Comparison of ENCODE assay signal across 8 mouse cellular contexts in genomic region chr15:77305852-77306546, GRCm38 (mm10). TPM values are rescaled to one million over a fixed set of nuclear protein-coding genes. Genes with fewer than 3 reads are reported as not detected.
DNase-seq lines count a peak whose midpoint lies in the region; ATAC-seq lines count a peak whose summit lies in the region.

No protein-coding gene starts in this region.

- H3K36me3 ChIP-seq in hindbrain, embryonic 12.5 days, result no peaks in the 10 kb centered on the region
- H3K36me3 ChIP-seq in midbrain, embryonic 12.5 days, result no peaks in the 10 kb centered on the region

- peak; percentile 65 for ATAC-seq in hindbrain, embryonic 12.5 days (ENCODE audit: low FRiP score)
- peak; percentile 53 for ATAC-seq in midbrain, embryonic 12.5 days (ENCODE audit: low FRiP score, low read depth)

- peak overlapping the region; percentile 96 for H3K4me3 ChIP-seq in hindbrain, embryonic 12.5 days
- H3K4me3 ChIP-seq in midbrain, embryonic 12.5 days, result peak overlapping the region; percentile 93

- under 1% methylated on average over 49 of the region's 54 CpGs for WGBS in hindbrain, embryonic 12.5 days
- WGBS in midbrain, embryonic 12.5 days, result under 1% methylated on average over 54 of the region's 54 CpGs

- no peaks in the 10 kb centered on the region for H3K27me3 ChIP-seq in hindbrain, embryonic 12.5 days
- peaks cover 3% of the 10 kb centered on the region; the same call in 1 of the 2 replicates for H3K27me3 ChIP-seq in midbrain, embryonic 12.5 days

- peak overlapping the region; percentile 99 for H3K27ac ChIP-seq in hindbrain, embryonic 12.5 days
- H3K27ac ChIP-seq in midbrain, embryonic 12.5 days (replicated peaks), result peak overlapping the region; percentile 99

- H3K4me2 ChIP-seq in hindbrain, embryonic 12.5 days (replicated peaks), result peak overlapping the region; percentile 69
- H3K4me2 ChIP-seq in midbrain, embryonic 12.5 days (replicated peaks), result peak overlapping the region; percentile 75

- intact Hi-C loops in left cerebral cortex, postnatal 14 days (cut with DNase I), result loop anchor here (5.0 kb wide), 1 partner anchor 51 kb away; no protein-coding TSS in a partner anchor

- no peaks in the 10 kb centered on the region for H3K9me3 ChIP-seq in hindbrain, embryonic 12.5 days (replicated peaks)
- no peaks in the 10 kb centered on the region for H3K9me3 ChIP-seq in midbrain, embryonic 12.5 days

- peak; percentile 30 for DNase-seq in layer of hippocampus, adult 11-12 months (ENCODE audit: low spot score)
- no peak for DNase-seq in layer of hippocampus, adult 9-10 months (ENCODE audit: low spot score)
- peak; percentile 52 for DNase-seq in cerebellum, adult 9-10 months
- peak; percentile 11 to 23 for DNase-seq in frontal cortex, postnatal 25 days (ENCODE audit: low spot score in 2 of 2)
- DNase-seq in left cerebral cortex, postnatal 14 days (ENCODE audit: low spot score in 2 of 2), result peak; percentile 20 to 38
- peak; percentile 11 for DNase-seq in telencephalon, adult 2 months (ENCODE audit: low read depth, low spot score)

- peaks cover 34% of the 10 kb centered on the region for H3K4me1 ChIP-seq in hindbrain, embryonic 12.5 days
- peaks cover 32% of the 10 kb centered on the region for H3K4me1 ChIP-seq in midbrain, embryonic 12.5 days

- H3K9ac ChIP-seq in hindbrain, embryonic 12.5 days, result peak overlapping the region; percentile 97
- H3K9ac ChIP-seq in midbrain, embryonic 12.5 days (replicated peaks), result peak overlapping the region; percentile 96

RNA-seq across cellular contexts. Expression of gene Rbfox2, which starts 0.8 kb away (rescaled TPM):
- polyA plus RNA-seq in hindbrain, embryonic 12.5 days (2016; fragmentation: Nextera tagmentation; extraction: Ambion mirVana), result 156 and 166 TPM in 2 replicates
- 100 to 1,000 TPM; 237 to 248 TPM for total RNA-seq in left cerebral cortex, postnatal 14 days (2021)
- polyA plus RNA-seq in midbrain, embryonic 12.5 days (2016; fragmentation: Nextera tagmentation; extraction: Ambion mirVana), result 118 and 130 TPM in 2 replicates
